Mouse (Mus musculus): ENCODE measurements around the gene Tbx18.

DNA sequence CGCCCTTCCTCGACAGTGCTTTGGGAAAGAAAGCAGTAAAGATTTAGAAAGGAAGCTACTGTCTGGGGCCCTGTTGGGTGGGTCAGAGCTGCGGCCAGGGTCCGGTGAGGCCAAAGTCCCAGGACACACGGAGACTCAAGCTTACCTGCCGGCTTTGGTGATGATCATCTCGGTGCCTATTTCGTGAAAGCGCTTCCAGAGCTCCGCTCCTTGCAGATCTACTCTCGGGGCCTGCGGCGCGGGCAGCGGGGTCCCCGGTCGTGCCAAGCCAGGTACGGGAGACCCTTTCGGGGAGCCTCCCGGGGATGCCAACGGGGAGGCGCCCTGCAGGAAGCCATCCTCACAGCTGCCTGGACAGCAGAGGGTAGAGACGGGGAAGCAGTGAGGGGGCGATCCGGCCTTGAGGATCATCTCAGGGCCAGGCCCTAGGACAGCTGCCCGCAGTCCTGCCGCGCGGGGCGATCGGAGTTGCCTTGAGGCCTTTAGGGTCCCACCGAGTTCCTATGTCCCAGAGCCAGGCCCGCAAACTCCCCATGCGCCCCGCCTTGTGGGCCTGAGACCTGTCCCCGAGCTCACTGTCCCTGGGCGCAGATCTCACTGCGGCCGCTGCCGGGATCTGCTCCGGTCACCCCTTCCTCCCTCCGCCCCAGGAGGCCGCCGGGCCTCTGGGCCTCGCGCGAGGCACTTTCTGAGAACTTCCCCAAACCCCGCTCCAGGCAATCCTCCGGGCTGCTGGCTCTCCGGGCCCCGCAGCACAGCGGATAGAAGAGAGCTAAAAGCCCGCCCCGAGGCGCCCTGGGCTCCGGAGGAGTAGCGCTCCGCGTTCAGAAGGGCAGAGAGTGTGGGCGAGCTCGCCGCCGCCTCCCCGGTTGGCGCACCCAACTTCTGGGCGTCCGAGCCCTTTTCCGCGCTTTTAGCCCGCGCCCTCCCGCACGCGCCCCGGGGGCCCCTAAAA, 1.5 kb downstream of the Tbx18 start:
- no peak for TF ChIP-seq CTCF (conservative IDR thresholded peaks at IDR 0.05; ENCODE audit: low read length)
- no peak for TF ChIP-seq POU5F1 (IDR thresholded peaks at IDR 0.05; ENCODE audit: borderline replicate concordance, low read length)
- TF ChIP-seq NANOG (IDR thresholded peaks at IDR 0.05; ENCODE audit: borderline replicate concordance, low read length), result no peak
